Mouse (Mus musculus): ENCODE measurements around the gene Hyou1.
"Not testable (repeated sequence)": the region's sequence is repeated elsewhere in the genome, so short reads cannot be mapped to it uniquely, and the experiment has no call there.

Gene Hyou1

GRCm38 (mm10) chr9:44406906-44407751 lies 27.8 kb downstream of the Hyou1 start, which contains the start of the genes Rps25 and Trappc4:
Rps25 (plus strand) TSS chr9:44407139.
Trappc4 (minus strand) TSS chr9:44407600.
- DNase-seq: peak; percentile 89 to 91

- DNase-seq: no peak
Measured at GRCm38 (mm10) chr9:44407752-44408097, 28.4 kb downstream of the Hyou1 start.

- not testable (repeated sequence) for DNase-seq
Measured at GRCm38 (mm10) chr9:44408693-44409092, 29.4 kb downstream of the Hyou1 start.

- no peak for DNase-seq
Measured at GRCm38 (mm10) chr9:44410647-44411336, 31.5 kb downstream of the Hyou1 start.

GRCm38 (mm10) chr9:44411601-44412130 lies 32.4 kb downstream of the Hyou1 start:
- DNase-seq: no peak

GRCm38 (mm10) chr9:44412306-44412705 lies 33.0 kb downstream of the Hyou1 start:
- DNase-seq: no peak

GRCm38 (mm10) chr9:44412781-44413180 lies 33.5 kb downstream of the Hyou1 start:
- DNase-seq: no peak

- no peak for DNase-seq
Measured at GRCm38 (mm10) chr9:44417156-44417891, 38.0 kb downstream of the Hyou1 start.

GRCm38 (mm10) chr9:44417892-44418363 lies 38.6 kb downstream of the Hyou1 start:
- peak; percentile 90 to 92 for DNase-seq

GRCm38 (mm10) chr9:44418519-44419385 lies 39.5 kb downstream of the Hyou1 start, which contains the start of gene Ccdc84:
Ccdc84 (minus strand) TSS chr9:44418569.
- DNase-seq: no peak

GRCm38 (mm10) chr9:44419730-44420129 lies 40.4 kb downstream of the Hyou1 start:
- DNase-seq: not testable (repeated sequence)

GRCm38 (mm10) chr9:44420280-44420898 lies 41.1 kb downstream of the Hyou1 start:
- DNase-seq: no peak

GRCm38 (mm10) chr9:44423576-44423975 lies 44.3 kb downstream of the Hyou1 start:
- DNase-seq: no peak

GRCm38 (mm10) chr9:44432577-44433185 lies 53.4 kb downstream of the Hyou1 start:
- no peak for DNase-seq

GRCm38 (mm10) chr9:44435747-44436146 lies 56.5 kb downstream of the Hyou1 start:
- DNase-seq: no peak

GRCm38 (mm10) chr9:44440961-44441360 lies 61.7 kb downstream of the Hyou1 start, which contains the start of gene Foxr1:
Foxr1 (minus strand) TSS chr9:44441136.
- DNase-seq: no peak
